Mouse (Mus musculus) adrenal gland, postnatal 14 days (tissue): ENCODE data around the gene Tmem81. TPM values are rescaled to one million over a fixed set of nuclear protein-coding genes. Genes with fewer than 3 reads are reported as not detected.

Source experiments
- total RNA-seq: library from RNA; stranded (reverse); gene quantifications from 2 replicates; pipeline ENCODE4 v1.2.3, GENCODE M21; 2021

The Tmem81 gene
- total RNA-seq, 1 experiment from 2014 or later: 2.3 TPM

Other genes with a start within 250 kb of the Tmem81 start
- 64.1 and 71.4 TPM in 2 replicates for gene Klhdc8a, start 207.6 kb upstream of the Tmem81 start, total RNA-seq
- gene Nuak2, start 190.1 kb upstream of the Tmem81 start, total RNA-seq: 3.7 and 5.6 TPM in 2 replicates
- gene Tmcc2, start 114.9 kb upstream of the Tmem81 start, total RNA-seq: 12.1 and 26.9 TPM in 2 replicates
- gene Dstyk, start 88.7 kb upstream of the Tmem81 start, total RNA-seq: 20.1 and 23.2 TPM in 2 replicates
- gene Rbbp5, start 28.9 kb upstream of the Tmem81 start, total RNA-seq: 31.6 and 33.2 TPM in 2 replicates
- 0.07 and 0.94 TPM in 2 replicates for gene Cntn2, start 37.0 kb downstream of the Tmem81 start, total RNA-seq
- gene Nfasc, start 235.6 kb downstream of the Tmem81 start, total RNA-seq: 4.2 and 5.1 TPM in 2 replicates